In the genomic region with DNA sequence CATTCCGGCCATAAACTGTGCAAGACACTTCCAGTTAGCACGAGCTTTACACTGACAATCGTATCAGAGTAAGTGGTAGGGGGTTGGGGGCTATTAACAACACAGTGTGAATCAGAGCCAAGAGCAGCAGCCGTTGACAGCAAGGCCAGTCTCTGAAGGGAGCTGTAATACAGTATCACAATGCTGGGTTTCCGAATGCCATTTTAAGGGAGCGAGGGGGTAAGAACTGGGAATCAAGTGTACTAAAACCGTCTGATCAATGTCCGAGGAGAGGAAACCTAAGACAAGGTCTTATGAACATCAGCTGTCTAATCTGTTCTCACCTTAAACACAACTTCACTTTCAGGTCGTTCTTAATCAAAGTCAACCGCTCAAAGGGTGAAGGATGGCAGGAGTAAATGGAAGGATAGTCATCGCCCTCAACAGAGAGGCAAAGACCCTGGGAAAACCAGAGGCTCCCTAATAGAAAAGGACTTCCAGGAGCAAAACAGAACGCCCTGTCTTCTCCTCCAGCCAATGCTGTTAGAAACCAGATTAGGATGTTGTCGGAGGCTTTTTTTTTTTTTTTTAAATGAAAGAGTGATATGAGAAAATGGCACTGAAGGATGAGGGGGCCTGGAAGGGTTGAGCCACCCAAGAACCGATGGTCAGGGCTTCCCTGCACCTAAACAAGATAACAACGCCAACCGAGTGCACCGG, we compare ENCODE assay signal across 9 mouse cellular contexts. TPM values are rescaled to one million over a fixed set of nuclear protein-coding genes. Genes with fewer than 3 reads are reported as not detected.
DNase-seq lines count a peak whose midpoint lies in the region; ATAC-seq and TF ChIP-seq lines count a peak whose summit lies in the region.
"Had no signal": no experiment of that assay in that cellular context is flagged by ENCODE, and none has a peak within 500 bp of the region (broad histone marks: within the 10 kb centered on the region; RNA-seq: fewer than 3 reads in every experiment).

No protein-coding gene starts in this region.

- H3K27me3 ChIP-seq in C2C12 (ENCODE audit: control insufficient read depth, insufficient read depth, insufficient read length) (no peaks in the 10 kb centered on the region), G1E (ENCODE audit: insufficient read depth, low read length) (no peaks in the 10 kb centered on the region)
- H3K27me3 ChIP-seq in heart, postnatal 0 days (ENCODE audit: control insufficient read depth, insufficient read depth, low read length) = no peaks in the 10 kb centered on the region
- H3K27me3 ChIP-seq in splenic B cell, adult 2 months (ENCODE audit: control insufficient read depth, insufficient read depth, low read length, poor library complexity, severe bottlenecking) = no peaks in the 10 kb centered on the region

- peak overlapping the region; percentile 87 for H3ac ChIP-seq in C2C12 (ENCODE audit: control insufficient read depth, insufficient read length, low read depth)

- H3K79me2 ChIP-seq in C2C12 (ENCODE audit: control insufficient read depth, insufficient read depth) = peaks cover 52% of the 10 kb centered on the region
- peaks cover 56% of the 10 kb centered on the region for H3K79me2 ChIP-seq in macrophage (ENCODE audit: inconsistent target)

- H3K36me3 ChIP-seq in C2C12 (ENCODE audit: control insufficient read depth, insufficient read depth) = no peaks in the 10 kb centered on the region
- H3K36me3 ChIP-seq in G1E (replicated peaks) = peaks cover 8% of the 10 kb centered on the region
- H3K36me3 ChIP-seq in heart, postnatal 0 days (replicated peaks; ENCODE audit: control insufficient read depth, insufficient read depth, low read length) = no peaks in the 10 kb centered on the region
- H3K36me3 ChIP-seq in macrophage (ENCODE audit: inconsistent target) = no peaks in the 10 kb centered on the region
- no peaks in the 10 kb centered on the region for H3K36me3 ChIP-seq in splenic B cell, adult 2 months (ENCODE audit: control insufficient read depth, insufficient read depth, low read length, poor library complexity, severe bottlenecking)

- no peaks in the 10 kb centered on the region for H3K9me3 ChIP-seq in G1E (replicated peaks)
- H3K9me3 ChIP-seq in heart, postnatal 0 days (replicated peaks; ENCODE audit: control insufficient read depth, low read length) = no peaks in the 10 kb centered on the region

- peaks cover 20% of the 10 kb centered on the region for H3K79me3 ChIP-seq in C2C12 (ENCODE audit: low read depth)

- peak overlapping the region; percentile 93 for H3K9ac ChIP-seq in heart, postnatal 0 days (replicated peaks; ENCODE audit: low read depth, low read length)

- peaks cover 21% of the 10 kb centered on the region for H3K4me1 ChIP-seq in G1E (ENCODE audit: insufficient read depth, low read depth, low read length)
- no peaks in the 10 kb centered on the region for H3K4me1 ChIP-seq in heart, postnatal 0 days (ENCODE audit: control insufficient read depth, insufficient read depth)

- peak overlapping the region; percentile 95 for H3K4me3 ChIP-seq in C2C12 (ENCODE audit: insufficient read depth, poor library complexity, severe bottlenecking)
- peak overlapping the region; percentile 97 for H3K4me3 ChIP-seq in G1E (ENCODE audit: low read depth, low read length)
- peak overlapping the region; percentile 96 for H3K4me3 ChIP-seq in heart, postnatal 0 days (ENCODE audit: low read depth, low read length)
- peak overlapping the region; percentile 79 for H3K4me3 ChIP-seq in macrophage (ENCODE audit: inconsistent target)

- peak overlapping the region; percentile 77 for H3K4me2 ChIP-seq in heart, postnatal 0 days (ENCODE audit: low read depth, low read length)

- peak overlapping the region; percentile 88 for H3K27ac ChIP-seq in heart, postnatal 0 days (ENCODE audit: low read depth)
- peak overlapping the region; percentile 15; the same call in 1 of the 2 replicates for H3K27ac ChIP-seq in macrophage

- WGBS in heart, postnatal 0 days = 1% methylated on average over 17 of the region's 17 CpGs
- 7% methylated on average over 17 of the region's 17 CpGs for WGBS in macrophage (ENCODE audit: missing documents)

- TF ChIP-seq CTCF in C2C12 (IDR thresholded peaks at IDR 0.05; ENCODE audit: control insufficient read depth, insufficient read depth, insufficient read length) = no peak
- TF ChIP-seq CTCF in G1E (IDR thresholded peaks at IDR 0.05; ENCODE audit: low read depth, low read length) = no peak
- TF ChIP-seq CTCF in heart, postnatal 0 days (IDR thresholded peaks at IDR 0.05; ENCODE audit: low read depth) = no peak

- peak; percentile 9 for DNase-seq in G1E (ENCODE audit: low spot score)
- DNase-seq in embryo, embryonic 11 days = peak; percentile 39
- peak; percentile 61 for DNase-seq in heart, postnatal 0 days (ENCODE audit: low spot score)
- DNase-seq in layer of hippocampus, adult 9-11 months = peak; percentile 12
- DNase-seq in splenic B cell, adult 2 months (ENCODE audit: low read depth, low spot score) = peak; percentile 12
- DNase-seq in gastrocnemius, adult 18-20 months (ENCODE audit: low spot score) = no peak

- ATAC-seq in G1E (ENCODE audit: extremely low read depth, insufficient number of reproducible peaks, low FRiP score, poor library complexity, severe bottlenecking) = no peak
- no peak for ATAC-seq in heart, postnatal 0 days (ENCODE audit: insufficient read depth, low read depth)

- no peak for TF ChIP-seq EP300 in heart, postnatal 0 days (IDR thresholded peaks at IDR 0.05; ENCODE audit: low read depth)

TF ChIP-seq in C2C12, 6 proteins besides CTCF, POLR2A, EP300 and RAD21:
- TF ChIP-seq FOSL1 (IDR thresholded peaks at IDR 0.05; ENCODE audit: insufficient read depth, low read length, poor library complexity, severe bottlenecking) = no peak
- TF ChIP-seq MYOD1 (IDR thresholded peaks at IDR 0.05; ENCODE audit: control insufficient read depth, insufficient read length, low read depth) = no peak
- TF ChIP-seq MYOG (IDR thresholded peaks at IDR 0.05; ENCODE audit: control insufficient read depth, extremely low read depth, insufficient read length) = no peak
- TF ChIP-seq MAX (IDR thresholded peaks at IDR 0.05) = no peak
- no peak for TF ChIP-seq USF1 (IDR thresholded peaks at IDR 0.05; ENCODE audit: low read depth)
- no peak for TF ChIP-seq CEBPB (IDR thresholded peaks at IDR 0.05; ENCODE audit: low read depth)

RNA-seq across cellular contexts. Expression of a gene that starts 1.0 kb away (rescaled TPM):
- 2.9 TPM for polyA plus RNA-seq in C2C12 (2012; fragmentation: generic; extraction: Trizol)
- 42.4 and 163 TPM in 2 replicates for total RNA-seq in G1E (2014; fragmentation: Nextera tagmentation)
- 19.2 and 24.9 TPM in 2 replicates for total RNA-seq in G1E (2017)
- 9.9 and 10.4 TPM in 2 replicates for polyA plus RNA-seq in G1E (2012)
- total RNA-seq in heart, postnatal 0 days (2014; rRNA removed; ENCODE audit: low replicate concordance) = 9.9 and 20.7 TPM in 2 replicates
- polyA plus RNA-seq in heart, postnatal 0 days (2015; fragmentation: Nextera tagmentation; extraction: Ambion mirVana) = 2.0 and 2.3 TPM in 2 replicates
- 100 to 1,000 TPM in 1 of 26 experiments, 10 to 100 TPM in 25; 38.7 to 113 (median 61.9) TPM for total RNA-seq in macrophage (2018; cell fraction: chromatin; rRNA removed)
- total RNA-seq in macrophage (2018; cell fraction: cytosol; rRNA removed) = 10 to 100 TPM; 20.1 to 29.6 (median 25.5) TPM
- total RNA-seq in macrophage (2018; cell fraction: nucleus; rRNA removed) = 10 to 100 TPM; 33.3 to 72.9 (median 45.0) TPM
- polyA plus RNA-seq in macrophage (2018) = 10.5 to 20.3 TPM (median 17.3 TPM) in 3 replicates
- 10 to 100 TPM; 11.2 to 12.7 TPM for total RNA-seq in gastrocnemius, adult 18-20 months (2021)

RNA-seq across cellular contexts. Expression of a gene that starts 31.3 kb away (rescaled TPM):
- polyA plus RNA-seq in C2C12 (2012; fragmentation: generic; extraction: Trizol) = not detected
- not detected in 2 replicates for total RNA-seq in G1E (2014; fragmentation: Nextera tagmentation)
- total RNA-seq in G1E (2017) = not detected in 2 replicates
- not detected in 2 replicates for polyA plus RNA-seq in G1E (2012)
- total RNA-seq in heart, postnatal 0 days (2014; rRNA removed; ENCODE audit: low replicate concordance) = not detected in 2 replicates
- polyA plus RNA-seq in heart, postnatal 0 days (2015; fragmentation: Nextera tagmentation; extraction: Ambion mirVana) = 0.23 and 0.36 TPM in 2 replicates
- not detected for total RNA-seq in macrophage (2018; cell fraction: chromatin; rRNA removed)
- total RNA-seq in macrophage (2018; cell fraction: cytosol; rRNA removed) = not detected
- not detected for total RNA-seq in macrophage (2018; cell fraction: nucleus; rRNA removed)
- polyA plus RNA-seq in macrophage (2018) = not detected in 3 replicates
- not detected for total RNA-seq in gastrocnemius, adult 18-20 months (2021)
- total RNA-seq: heart, postnatal 14 days had no signal
